Mouse (Mus musculus) forebrain, embryonic 11.5 days (tissue): ENCODE measurements around the gene Epo. TPM values are rescaled to one million over a fixed set of nuclear protein-coding genes. Genes with fewer than 3 reads are reported as not detected.
A peak's percentile ranks its signal among the peaks of the same experiment; 100 is the strongest.

Experiments
- ATAC-seq: fragments of 200-750 bp; cut with Nextera tagmentation; replicated peaks from 2 replicates; pipeline ENCODE4 v1.8.0; 2017; ENCODE audit warnings: moderate TSS enrichment; ENCODE audit not compliant: low FRiP score
- DNase-seq: peaks from one replicate; pipeline ENCODE4 v3.0.0-alpha.2; 2017; ENCODE audit warnings: low spot score
- H3K27ac ChIP-seq: fragments of 300-500 bp; sonication (generic); 2 replicates; pipeline ENCODE4 v1.5.1; 2014; ENCODE audit warnings: low read depth, low read length
- H3K27me3 ChIP-seq: fragments of 300-500 bp; sonication (generic); 2 replicates; pipeline ENCODE4 v1.6.1; 2014; ENCODE audit warnings: mild to moderate bottlenecking, low read length, mixed read lengths; ENCODE audit not compliant: control insufficient read depth, insufficient read depth
- H3K36me3 ChIP-seq: fragments of 300-500 bp; sonication (generic); 2 replicates; pipeline ENCODE4 v1.6.1; 2014; ENCODE audit warnings: mild to moderate bottlenecking, low read length, moderate library complexity, mixed read lengths; ENCODE audit not compliant: control insufficient read depth, insufficient read depth
- H3K4me1 ChIP-seq: fragments of 300-500 bp; sonication (generic); replicated peaks from 2 replicates; pipeline ENCODE4 v1.6.1; 2014; ENCODE audit warnings: low read length, mixed read lengths; ENCODE audit not compliant: control insufficient read depth, insufficient read depth
- H3K4me2 ChIP-seq: fragments of 300-500 bp; sonication (generic); 2 replicates; pipeline ENCODE4 v1.6.1; 2014; ENCODE audit warnings: low read depth, mild to moderate bottlenecking, low read length, moderate library complexity, mixed read lengths; ENCODE audit not compliant: severe bottlenecking
- H3K4me3 ChIP-seq: fragments of 300-500 bp; sonication (generic); 2 replicates; pipeline ENCODE4 v1.5.1; 2014; ENCODE audit warnings: low read depth, low read length
- H3K9ac ChIP-seq: fragments of 300-500 bp; sonication (generic); 2 replicates; pipeline ENCODE4 v1.6.1; 2014; ENCODE audit warnings: low read length
- H3K9me3 ChIP-seq: fragments of 300-500 bp; sonication (generic); 2 replicates; pipeline ENCODE4 v1.6.1; 2016; ENCODE audit warnings: low read length, mixed read lengths; ENCODE audit not compliant: control insufficient read depth
- WGBS: fragments of 180-500 bp; shearing (Covaris S2); extraction: QIAGEN DNeasy Blood & Tissue Kit; methylation state at CpG from one replicate; pipeline ENCODE4 v1.1.7; 2014; 5-methylcytosine and 5-hydroxymethylcytosine counted together
- polyA plus RNA-seq: library from polyadenylated mRNA; unstranded; fragments of >200 nt; fragmentation: Nextera tagmentation; extraction: Ambion mirVana; gene quantifications from 2 replicates; pipeline ENCODE4 v1.2.1, GENCODE M21; 2014

Epo gene
- polyA plus RNA-seq, 1 experiment from 2014 or later: 0.84 TPM

GRCm38 (mm10) chr5:137510573-137511390 is 22.3 kb downstream of the Epo start:
- peak; percentile 68 for DNase-seq

DNA sequence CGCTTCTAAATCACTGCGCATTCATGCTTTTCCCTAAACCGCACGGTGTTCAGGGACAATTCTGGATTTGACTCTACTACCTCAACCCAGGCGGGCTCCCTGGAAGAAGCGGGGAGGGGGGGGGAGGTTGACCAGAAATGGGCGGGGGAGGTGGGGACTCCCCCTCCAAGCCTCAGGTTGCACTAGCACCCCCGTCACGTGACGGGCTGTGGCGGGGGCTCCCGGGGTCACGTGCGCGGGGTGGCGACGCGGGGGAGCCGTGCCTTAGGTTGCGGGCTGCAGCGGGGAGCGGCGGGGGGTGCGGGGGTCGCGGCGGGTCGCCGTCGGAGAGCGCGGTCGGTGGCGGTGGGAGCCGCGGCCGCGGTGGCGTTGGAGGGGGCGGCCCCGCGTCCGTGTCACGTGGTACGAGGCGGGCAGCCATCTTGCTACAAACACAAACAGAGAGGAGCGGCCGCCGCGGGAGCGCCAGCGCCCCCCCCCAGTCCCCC is 23.0 kb downstream of the Epo start:
- peak overlapping the region; percentile 43 for H3K4me2 ChIP-seq
- H3K4me1 ChIP-seq: peaks cover 4% of the 10 kb centered on the region; the same call in 1 of the 2 replicates
- H3K27ac ChIP-seq: peak overlapping the region; percentile 83
- ATAC-seq (peak; percentile 87), DNase-seq (peak; percentile 91)
- no peaks in the 10 kb centered on the region for H3K27me3 ChIP-seq
- no peaks in the 10 kb centered on the region for H3K36me3 ChIP-seq
- WGBS: 2% methylated on average over 45 of the region's 52 CpGs
- peak overlapping the region; percentile 98 for H3K9ac ChIP-seq
- H3K9me3 ChIP-seq: no peaks in the 10 kb centered on the region
- H3K4me3 ChIP-seq: peak overlapping the region; percentile 100

More at GRCm38 (mm10) chr5:137510573-137511390, 22.3 kb downstream of the Epo start:
- Histone ChIP-seq H3K4me3 (peak overlapping the region; percentile 100), H3K9me3 (no peaks in the 10 kb centered on the region), H3K27ac (peak overlapping the region; percentile 83), H3K9ac (peak overlapping the region; percentile 98), H3K4me2 (peak overlapping the region; percentile 81), H3K27me3 (no peaks in the 10 kb centered on the region), H3K36me3 (no peaks in the 10 kb centered on the region), H3K4me1 (peaks cover 4% of the 10 kb centered on the region; the same call in 1 of the 2 replicates)
- ATAC-seq: peak; percentile 57
- under 1% methylated on average over 50 of the region's 83 CpGs for WGBS

- no peak overlapping the region for H3K27ac ChIP-seq
- no peak overlapping the region for H3K4me3 ChIP-seq
- no peaks in the 10 kb centered on the region for H3K27me3 ChIP-seq
- ATAC-seq (no peak), DNase-seq (peak; percentile 59)
- no peaks in the 10 kb centered on the region for H3K36me3 ChIP-seq
- no peaks in the 10 kb centered on the region for H3K9me3 ChIP-seq
- H3K4me2 ChIP-seq: no peak overlapping the region
- H3K9ac ChIP-seq: no peak overlapping the region
- H3K4me1 ChIP-seq: peaks cover 6% of the 10 kb centered on the region; the same call in 1 of the 2 replicates
- WGBS: 84% methylated on average over 6 of the region's 6 CpGs
Measured at GRCm38 (mm10) chr5:137504041-137504440, 29.0 kb downstream of the Epo start.

DNA sequence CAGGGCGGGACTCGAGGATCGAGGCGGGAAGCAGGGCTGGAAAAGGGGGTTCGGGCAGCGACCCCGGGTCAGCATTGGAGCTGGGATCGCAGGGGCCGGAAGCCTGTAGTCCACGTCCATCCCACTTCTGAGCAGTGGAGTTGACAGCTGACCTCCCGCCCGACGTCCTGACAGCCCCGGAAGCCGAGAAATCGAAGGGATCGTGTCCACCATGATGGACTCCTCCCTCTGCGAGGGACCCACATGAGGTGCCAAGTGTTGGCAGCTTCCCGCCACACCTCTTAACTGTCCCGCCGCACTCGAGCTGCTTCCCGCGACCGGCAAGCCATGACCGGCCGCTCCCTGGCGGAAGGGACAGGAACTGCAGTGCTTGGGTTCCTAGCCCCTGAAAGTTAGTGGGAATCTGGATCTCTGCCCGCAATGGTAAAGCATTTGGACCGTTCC is 30.4 kb downstream of the Epo start:
- peak; percentile 93 for DNase-seq
- Histone ChIP-seq H3K36me3 (no peaks in the 10 kb centered on the region), H3K9ac (peak overlapping the region; percentile 66), H3K4me2 (peak overlapping the region; percentile 65), H3K27me3 (no peaks in the 10 kb centered on the region), H3K4me3 (peak overlapping the region; percentile 64), H3K4me1 (peaks cover 6% of the 10 kb centered on the region; the same call in 1 of the 2 replicates), H3K27ac (peak overlapping the region; percentile 91), H3K9me3 (no peaks in the 10 kb centered on the region)
- WGBS: under 1% methylated on average over 29 of the region's 30 CpGs
- ATAC-seq: peak; percentile 87

DNA sequence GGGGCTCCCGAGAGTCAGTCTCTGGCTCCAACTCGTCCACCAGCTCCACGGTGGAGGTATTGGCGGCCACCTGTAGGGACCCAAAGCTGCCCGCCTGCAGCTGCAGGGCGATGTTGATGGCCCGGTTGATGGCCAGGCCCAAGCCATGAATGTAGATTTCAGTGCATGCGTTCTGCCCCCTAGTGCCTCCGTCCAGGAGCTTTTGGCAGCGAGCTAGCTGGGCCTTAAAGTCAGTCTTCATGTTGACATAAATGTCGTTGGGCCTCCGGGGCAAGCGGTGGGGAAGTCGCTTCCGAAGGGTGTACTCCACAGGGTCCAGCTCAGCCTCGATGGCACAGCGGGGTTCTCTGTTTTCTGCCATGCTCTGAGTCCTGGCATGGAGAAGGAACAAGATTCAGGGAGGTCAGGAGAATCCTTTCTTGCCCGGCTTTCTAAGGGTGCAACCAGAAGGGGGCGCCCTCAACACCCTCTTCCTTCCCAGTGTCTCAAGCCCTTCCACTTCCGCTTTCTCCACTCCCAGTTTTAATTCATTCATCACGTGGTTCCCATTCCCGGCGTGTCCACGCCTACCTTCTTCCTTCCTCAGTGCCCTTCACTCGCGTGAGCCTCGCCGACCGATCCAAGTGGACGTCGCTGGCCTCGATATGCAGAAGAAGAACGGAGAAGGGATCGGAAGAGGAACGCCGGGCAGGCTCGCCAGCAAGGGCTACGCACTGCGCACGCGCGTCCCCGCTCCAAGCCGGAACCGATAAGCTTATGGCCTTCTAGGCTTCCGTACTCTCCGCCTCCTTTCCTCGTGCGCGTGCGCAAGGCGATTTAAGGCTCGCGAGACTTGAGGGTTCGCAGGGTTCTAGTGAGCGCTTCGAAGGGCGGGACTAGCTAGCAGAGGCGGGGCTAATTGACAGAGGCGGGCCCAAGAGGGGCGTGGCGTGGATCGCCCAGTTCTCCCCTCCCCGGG is 31.1 kb downstream of the Epo start, which contains the start of gene Pop7:
TSS of gene Pop7 (minus strand) at position 810 of the 958 bp plus-strand sequence.
- Histone ChIP-seq H3K9me3 (no peaks in the 10 kb centered on the region), H3K27me3 (no peaks in the 10 kb centered on the region), H3K36me3 (no peaks in the 10 kb centered on the region), H3K4me2 (peak within 1 kb of the TSS; percentile 83), H3K27ac (peak within 1 kb of the TSS; percentile 91), H3K9ac (peak within 1 kb of the TSS; percentile 82), H3K4me3 (peak within 1 kb of the TSS; percentile 64), H3K4me1 (peaks cover 6% of the 10 kb centered on the region; the same call in 1 of the 2 replicates)
- peak; percentile 99 for DNase-seq
- peak; percentile 95 for ATAC-seq
- WGBS: 3% methylated on average over 64 of the region's 64 CpGs

- H3K4me3 ChIP-seq: no peak overlapping the region
- no peak overlapping the region for H3K27ac ChIP-seq
- H3K4me1 ChIP-seq: peaks cover 6% of the 10 kb centered on the region; the same call in 1 of the 2 replicates
- no peaks in the 10 kb centered on the region for H3K9me3 ChIP-seq
- ATAC-seq (no peak), DNase-seq (no peak)
- H3K27me3 ChIP-seq: no peaks in the 10 kb centered on the region
- no peak overlapping the region for H3K9ac ChIP-seq
- H3K36me3 ChIP-seq: no peaks in the 10 kb centered on the region
- H3K4me2 ChIP-seq: no peak overlapping the region
- WGBS: 84% methylated on average over 7 of the region's 7 CpGs
Measured at GRCm38 (mm10) chr5:137500186-137500585, 32.9 kb downstream of the Epo start.

DNA sequence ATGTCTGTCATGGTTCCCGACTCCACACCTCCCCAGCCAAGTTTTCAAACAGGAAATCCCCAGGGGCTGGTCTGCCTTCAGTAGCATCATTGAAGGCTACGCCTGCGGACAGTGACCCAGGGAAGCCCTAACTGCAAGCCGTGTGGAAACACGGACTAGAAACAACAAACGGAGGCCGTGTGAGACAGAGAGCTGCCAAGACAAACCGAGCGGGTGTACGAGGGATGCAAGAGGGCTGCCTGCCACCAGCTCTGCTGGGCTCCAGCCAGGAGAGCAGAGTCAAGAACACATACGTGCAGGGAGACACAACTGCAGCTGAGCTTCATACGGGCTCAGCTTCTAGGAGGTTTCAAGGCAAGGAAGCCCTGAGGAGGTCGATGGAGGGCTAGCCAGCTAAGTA is 39.2 kb downstream of the Epo start:
- Histone ChIP-seq H3K27ac (no peak overlapping the region), H3K36me3 (no peaks in the 10 kb centered on the region), H3K9ac (no peak overlapping the region), H3K4me3 (no peak overlapping the region), H3K9me3 (no peaks in the 10 kb centered on the region), H3K27me3 (no peaks in the 10 kb centered on the region), H3K4me1 (no peaks in the 10 kb centered on the region), H3K4me2 (no peak overlapping the region)
- WGBS: 83% methylated on average over 13 of the region's 13 CpGs
- ATAC-seq (no peak), DNase-seq (no peak)

- H3K4me1 ChIP-seq: no peaks in the 10 kb centered on the region
- H3K27me3 ChIP-seq: no peaks in the 10 kb centered on the region
- no peak for ATAC-seq
- no peaks in the 10 kb centered on the region for H3K9me3 ChIP-seq
- WGBS: 67% methylated on average over 4 of the region's 4 CpGs
- no peak for DNase-seq
- H3K4me2 ChIP-seq: no peak overlapping the region
- no peak overlapping the region for H3K27ac ChIP-seq
- no peak overlapping the region for H3K9ac ChIP-seq
- no peaks in the 10 kb centered on the region for H3K36me3 ChIP-seq
- H3K4me3 ChIP-seq: no peak overlapping the region
Measured at GRCm38 (mm10) chr5:137491559-137491958, 41.5 kb downstream of the Epo start.
